Mouse (Mus musculus) cortical plate, adult 2 months (tissue): ENCODE measurements at regions not wholly inside any gene's neighbourhood (a gene's known extent, or its start where the extent isn't known, plus 50 kb on each side); places are given as distances from the start of the nearest gene placed in this dataset.

Experiments
- CTCF ChIP-seq: fragments of 200-500 bp; IDR thresholded peaks from 2 replicates; pipeline ENCODE4 v1.5.1; 2011; ENCODE audit warnings: mild to moderate bottlenecking, control low read depth, low read length; ENCODE audit not compliant: insufficient read depth; ENCODE audit errors: extremely low read depth
- POLR2A ChIP-seq: fragments of 200-500 bp; IDR thresholded peaks from 2 replicates; pipeline ENCODE4 v1.6.1; 2011; ENCODE audit warnings: mild to moderate bottlenecking, low read length, control low read depth; ENCODE audit not compliant: insufficient read depth; ENCODE audit errors: extremely low read depth

DNA sequence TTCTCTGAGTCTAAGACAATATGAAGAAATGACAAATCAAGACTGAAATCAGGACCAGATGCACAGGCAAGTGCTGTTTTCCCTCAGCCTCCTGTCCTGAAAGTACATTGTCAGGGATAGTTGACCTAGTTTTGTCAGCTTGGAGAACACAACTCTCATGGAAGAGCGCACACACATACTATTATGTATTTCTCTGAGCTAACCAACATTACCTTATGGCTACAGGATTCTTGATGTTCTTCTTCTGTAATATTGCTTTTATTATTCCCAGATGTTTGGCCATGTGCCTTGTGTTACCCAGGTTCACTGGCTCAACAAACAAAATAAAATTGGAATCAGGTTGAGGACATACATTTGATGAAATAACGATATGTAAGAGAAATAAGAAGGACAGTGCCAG, 521.1 kb downstream of the Slc22a22 start:
- TF ChIP-seq CTCF (no peak), POLR2A (no peak)
